Mouse (Mus musculus): ENCODE results near the gene Pgm2l1. TPM values are rescaled to one million over a fixed set of nuclear protein-coding genes. Genes with fewer than 3 reads are reported as not detected.

The Pgm2l1 gene
- total and polyA plus RNA-seq, 3 experiments, result 5.7 to 10.5 TPM; not detected in 1

- Histone ChIP-seq H3K27me3 (ENCODE audit: control insufficient read depth in 1 of 2, insufficient read depth in 2 of 2, low read length in 2 of 2) (no peaks in the 10 kb centered on the region), H3K4me3 (ENCODE audit: control insufficient read depth in 1 of 2, insufficient read depth in 1 of 2, low read depth in 2 of 2, low read length in 2 of 2) (no peak overlapping the region), H3K4me1 (ENCODE audit: control insufficient read depth in 1 of 2, insufficient read depth in 2 of 2, low read length in 2 of 2) (peaks cover 24 to 59% of the 10 kb centered on the region in 2 experiments), H3K27ac (ENCODE audit: control insufficient read depth, low read depth, low read length) (no peak overlapping the region), H3K9me3 (replicated peaks; ENCODE audit: insufficient read depth, low read length) (no peaks in the 10 kb centered on the region), H3K79me2 (ENCODE audit: control insufficient read depth, insufficient read depth, low read length, poor library complexity) (no peaks in the 10 kb centered on the region), H3K36me3 (ENCODE audit: control insufficient read depth in 1 of 2, insufficient read depth in 2 of 2, low read length in 2 of 2) (peaks cover 0 to 49% of the 10 kb centered on the region in 2 experiments; a peak in 2 of 4 replicates), H3K9ac (ENCODE audit: control insufficient read depth, low read depth, low read length, poor library complexity, severe bottlenecking) (no peak overlapping the region)
- no peak for DNase-seq (ENCODE audit: low read depth, low spot score)
- peak; percentile 38; the same call in 1 of the 2 replicates for TF ChIP-seq GATA1 (IDR thresholded peaks at IDR 0.05; ENCODE audit: low read depth, low read length)
- no peak for TF ChIP-seq POLR2AphosphoS5 (IDR thresholded peaks at IDR 0.05; ENCODE audit: borderline replicate concordance, low read depth, low read length)
Observed at GRCm38 (mm10) chr7:100181176-100181575, 46.0 kb upstream of the Pgm2l1 start.

GRCm38 (mm10) chr7:100181614-100182013 lies 45.6 kb upstream of the Pgm2l1 start:
- no peak overlapping the region for H3K4me3 ChIP-seq (ENCODE audit: control insufficient read depth in 1 of 2, insufficient read depth in 1 of 2, low read depth in 2 of 2, low read length in 2 of 2)
- no peaks in the 10 kb centered on the region for H3K27me3 ChIP-seq (ENCODE audit: control insufficient read depth in 1 of 2, insufficient read depth in 2 of 2, low read length in 2 of 2)

GRCm38 (mm10) chr7:100182388-100182787 lies 44.8 kb upstream of the Pgm2l1 start:
- TF ChIP-seq MYB (IDR thresholded peaks at IDR 0.05; ENCODE audit: low read depth, low read length), result no peak
- TF ChIP-seq MAFK (IDR thresholded peaks at IDR 0.05; ENCODE audit: borderline replicate concordance, low read depth, low read length), result no peak
- TF ChIP-seq SIN3A (IDR thresholded peaks at IDR 0.05; ENCODE audit: low read length), result no peak
- TF ChIP-seq MEF2A (IDR thresholded peaks at IDR 0.05; ENCODE audit: extremely low read depth, insufficient replicate concordance, low read depth, low read length, poor library complexity, severe bottlenecking), result no peak
- no peak for TF ChIP-seq USF1 (IDR thresholded peaks at IDR 0.05; ENCODE audit: low read depth, low read length)
- TF ChIP-seq ZC3H11A (IDR thresholded peaks at IDR 0.05; ENCODE audit: low read depth, low read length), result no peak
- peak in 1 of 2 experiments; percentile 36; a peak in 1 of 4 replicates for TF ChIP-seq EP300 (IDR thresholded peaks at IDR 0.05; ENCODE audit: low read depth in 1 of 2, low read length in 2 of 2)
- no peak for TF ChIP-seq NELFE (IDR thresholded peaks at IDR 0.05; ENCODE audit: low read depth, low read length)
- Histone ChIP-seq H3K27me3 (ENCODE audit: control insufficient read depth in 1 of 2, insufficient read depth in 2 of 2, low read length in 2 of 2) (no peaks in the 10 kb centered on the region), H3K27ac (ENCODE audit: control insufficient read depth, low read depth, low read length) (no peak overlapping the region)

More at GRCm38 (mm10) chr7:100181614-100182013, 45.6 kb upstream of the Pgm2l1 start:
- TF ChIP-seq USF1 (IDR thresholded peaks at IDR 0.05; ENCODE audit: low read depth, low read length), result no peak
- no peak for TF ChIP-seq POLR2AphosphoS2 (IDR thresholded peaks at IDR 0.05; ENCODE audit: low read length)
- no peak for TF ChIP-seq CHD2 (IDR thresholded peaks at IDR 0.05; ENCODE audit: low read length)
- no peak for TF ChIP-seq POLR2AphosphoS5 (IDR thresholded peaks at IDR 0.05; ENCODE audit: borderline replicate concordance, low read depth, low read length)
- TF ChIP-seq MAX (IDR thresholded peaks at IDR 0.05; ENCODE audit: low read length), result no peak
- no peak for TF ChIP-seq TCF12 (IDR thresholded peaks at IDR 0.05; ENCODE audit: low read depth, low read length)
- TF ChIP-seq ZC3H11A (IDR thresholded peaks at IDR 0.05; ENCODE audit: low read depth, low read length), result no peak
- TF ChIP-seq MYC (IDR thresholded peaks at IDR 0.05; ENCODE audit: low read depth, low read length), result no peak
- no peak for TF ChIP-seq ELF1 (IDR thresholded peaks at IDR 0.05; ENCODE audit: low read depth, low read length)
- TF ChIP-seq NRF1 (IDR thresholded peaks at IDR 0.05; ENCODE audit: insufficient read depth, low read depth, low read length, poor library complexity, severe bottlenecking), result no peak
- no peak for TF ChIP-seq ZNF384 (IDR thresholded peaks at IDR 0.05; ENCODE audit: low read depth, low read length)
- no peak for TF ChIP-seq JUND (IDR thresholded peaks at IDR 0.05; ENCODE audit: low read depth, low read length)
- no peak for TF ChIP-seq ZMIZ1 (IDR thresholded peaks at IDR 0.05; ENCODE audit: low read depth, low read length)
- TF ChIP-seq SIN3A (IDR thresholded peaks at IDR 0.05; ENCODE audit: low read length), result no peak
- TF ChIP-seq MAFK (IDR thresholded peaks at IDR 0.05; ENCODE audit: borderline replicate concordance, low read depth, low read length), result no peak
- TF ChIP-seq MAZ (IDR thresholded peaks at IDR 0.05; ENCODE audit: low read depth, low read length), result no peak
- H3K4me1 ChIP-seq (ENCODE audit: control insufficient read depth in 1 of 2, insufficient read depth in 2 of 2, low read length in 2 of 2), result peaks cover 24 to 55% of the 10 kb centered on the region in 2 experiments
- no peak for DNase-seq (ENCODE audit: low read depth, low spot score)
- H3K36me3 ChIP-seq (ENCODE audit: control insufficient read depth in 1 of 2, insufficient read depth in 2 of 2, low read length in 2 of 2), result peaks cover 0 to 45% of the 10 kb centered on the region in 2 experiments; a peak in 2 of 4 replicates
- H3K27ac ChIP-seq (ENCODE audit: control insufficient read depth, low read depth, low read length), result no peak overlapping the region
- no peaks in the 10 kb centered on the region for H3K9me3 ChIP-seq (replicated peaks; ENCODE audit: insufficient read depth, low read length)
- no peak overlapping the region for H3K9ac ChIP-seq (ENCODE audit: control insufficient read depth, low read depth, low read length, poor library complexity, severe bottlenecking)
- H3K79me2 ChIP-seq (ENCODE audit: control insufficient read depth, insufficient read depth, low read length, poor library complexity), result no peaks in the 10 kb centered on the region

More at GRCm38 (mm10) chr7:100182388-100182787, 44.8 kb upstream of the Pgm2l1 start:
- Histone ChIP-seq H3K9me3 (replicated peaks; ENCODE audit: insufficient read depth, low read length) (no peaks in the 10 kb centered on the region), H3K79me2 (ENCODE audit: control insufficient read depth, insufficient read depth, low read length, poor library complexity) (no peaks in the 10 kb centered on the region), H3K36me3 (ENCODE audit: control insufficient read depth in 1 of 2, insufficient read depth in 2 of 2, low read length in 2 of 2) (peaks cover 0 to 39% of the 10 kb centered on the region in 2 experiments; a peak in 2 of 4 replicates), H3K4me1 (ENCODE audit: control insufficient read depth in 1 of 2, insufficient read depth in 2 of 2, low read length in 2 of 2) (peaks cover 21 to 48% of the 10 kb centered on the region in 2 experiments), H3K9ac (ENCODE audit: control insufficient read depth, low read depth, low read length, poor library complexity, severe bottlenecking) (no peak overlapping the region), H3K4me3 (ENCODE audit: control insufficient read depth in 1 of 2, insufficient read depth in 1 of 2, low read depth in 2 of 2, low read length in 2 of 2) (no peak overlapping the region)
- DNase-seq (ENCODE audit: low read depth, low spot score), result no peak

All from MEL (cell line).